Mouse (Mus musculus): Measurements from ENCODE around the gene Gjc3. TPM values are rescaled to one million over a fixed set of nuclear protein-coding genes. Genes with fewer than 3 reads are reported as not detected.

Gjc3 gene
- polyA plus RNA-seq (2012; rRNA removed), result 0.30 and 0.49 TPM in 2 replicates

DNA sequence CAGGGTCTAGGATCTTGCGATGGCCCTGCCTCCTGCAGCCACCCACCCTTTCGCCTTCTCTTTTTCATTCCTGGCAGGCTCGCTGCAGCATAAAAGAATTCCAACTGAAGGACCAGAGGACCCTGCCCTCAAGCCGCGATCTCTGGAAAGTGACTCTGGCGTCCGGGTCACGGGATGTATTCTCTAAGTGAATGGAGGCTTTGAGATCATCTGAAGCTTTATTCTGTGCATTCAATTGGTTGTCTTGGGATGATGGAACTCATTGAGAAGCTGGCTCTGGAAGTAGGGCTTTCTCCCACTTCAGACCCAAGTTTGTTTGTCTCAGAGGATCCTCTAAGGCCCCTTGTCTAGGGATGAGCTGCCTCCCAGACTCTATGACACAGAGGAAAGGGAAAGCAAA is at the start of gene Gjc3:
Gjc3 (minus strand) TSS at position 154 of the 400 bp plus-strand sequence.

DNA sequence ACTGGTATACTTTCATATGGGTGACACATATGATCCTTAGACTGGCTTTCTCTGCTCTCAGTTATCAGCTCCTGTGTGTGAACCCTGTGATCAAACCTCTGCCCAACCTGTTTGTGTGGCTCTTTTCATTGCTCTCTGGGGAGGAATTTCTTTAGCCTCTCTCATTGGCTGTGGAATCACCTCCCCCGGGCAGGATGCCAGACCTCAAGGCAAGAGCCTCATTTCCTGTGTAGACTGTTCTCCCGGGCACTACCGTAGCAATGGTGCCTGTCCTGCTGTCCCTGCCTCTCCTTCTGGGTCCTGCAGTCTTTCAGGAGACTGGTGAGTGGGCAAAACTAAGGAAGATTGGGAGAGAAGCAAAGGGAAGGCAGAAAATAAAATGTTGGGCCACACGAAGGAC is 18.4 kb upstream of the Gjc3 start, which contains the start of gene Azgp1:
Azgp1 (plus strand) TSS at position 221 of the 400 bp plus-strand sequence.

GRCm38 (mm10) chr5:137921532-137921931 is 41.4 kb downstream of the Gjc3 start, which contains the start of gene Cyp3a13:
TSS of gene Cyp3a13 (minus strand) at chr5:137921619.

Other genes with a start within 250 kb of the Gjc3 start
- 1.2 and 1.6 TPM in 2 replicates for gene Nyap1, start 221.5 kb downstream of the Gjc3 start, polyA plus RNA-seq (2012; rRNA removed)
- 25.1 and 29.8 TPM in 2 replicates for gene Tsc22d4, start 217.4 kb downstream of the Gjc3 start, polyA plus RNA-seq (2012; rRNA removed)
- 17.8 and 17.9 TPM in 2 replicates for gene Ppp1r35, start 184.2 kb downstream of the Gjc3 start, polyA plus RNA-seq (2012; rRNA removed)
- 11.2 and 11.4 TPM in 2 replicates for gene Mepce, start 175.4 kb downstream of the Gjc3 start, polyA plus RNA-seq (2012; rRNA removed)
- gene Zcwpw1, start 175.3 kb downstream of the Gjc3 start, polyA plus RNA-seq (2012; rRNA removed), result 2.7 and 3.0 TPM in 2 replicates
- gene Pilra, start 126.8 kb downstream of the Gjc3 start, polyA plus RNA-seq (2012; rRNA removed), result 8.3 and 9.1 TPM in 2 replicates
- 10.7 and 12.0 TPM in 2 replicates for gene Pilrb1, start 105.0 kb downstream of the Gjc3 start, polyA plus RNA-seq (2012; rRNA removed)
- gene Pilrb2, start 91.3 kb downstream of the Gjc3 start, polyA plus RNA-seq (2012; rRNA removed), result 13.2 and 13.6 TPM in 2 replicates
- gene Cyp3a13, start 41.5 kb downstream of the Gjc3 start, polyA plus RNA-seq (2012; rRNA removed), result 17.9 and 21.6 TPM in 2 replicates
- 584 and 631 TPM in 2 replicates for gene Azgp1, start 18.4 kb upstream of the Gjc3 start, polyA plus RNA-seq (2012; rRNA removed)
- not detected in 2 replicates for gene Smok3a, start 58.2 kb upstream of the Gjc3 start, polyA plus RNA-seq (2012; rRNA removed)
- gene Smok3b, start 58.3 kb upstream of the Gjc3 start, polyA plus RNA-seq (2012; rRNA removed), result 0.01 TPM in 1 of 2 replicates, not detected in the other
- not detected in 2 replicates for gene Smok3c, start 90.1 kb upstream of the Gjc3 start, polyA plus RNA-seq (2012; rRNA removed)
- 2.9 and 3.0 TPM in 2 replicates for gene Zkscan1, start 122.0 kb upstream of the Gjc3 start, polyA plus RNA-seq (2012; rRNA removed)
- 10.0 and 10.6 TPM in 2 replicates for gene Zscan21, start 153.8 kb upstream of the Gjc3 start, polyA plus RNA-seq (2012; rRNA removed)
- gene Zfp113, start 192.6 kb upstream of the Gjc3 start, polyA plus RNA-seq (2012; rRNA removed), result 1.4 and 1.6 TPM in 2 replicates
- gene Cops6, start 198.0 kb upstream of the Gjc3 start, polyA plus RNA-seq (2012; rRNA removed), result 113 and 134 TPM in 2 replicates
- gene Ap4m1, start 208.9 kb upstream of the Gjc3 start, polyA plus RNA-seq (2012; rRNA removed), result 10.2 and 11.1 TPM in 2 replicates
- 65.8 and 67.1 TPM in 2 replicates for gene Mcm7, start 209.3 kb upstream of the Gjc3 start, polyA plus RNA-seq (2012; rRNA removed)
- gene Taf6, start 224.4 kb upstream of the Gjc3 start, polyA plus RNA-seq (2012; rRNA removed), result 23.8 and 24.7 TPM in 2 replicates
- 6.9 TPM in 2 replicates for gene Cnpy4, start 224.4 kb upstream of the Gjc3 start, polyA plus RNA-seq (2012; rRNA removed)
- 1.7 and 1.8 TPM in 2 replicates for gene Mblac1, start 231.2 kb upstream of the Gjc3 start, polyA plus RNA-seq (2012; rRNA removed)